Mouse (Mus musculus): ENCODE results near the gene Stambp.

The Stambp gene

GRCm38 (mm10) chr6:83571840-83572667, 475 bp downstream of the Stambp start:
- DNase-seq (ENCODE audit: extremely low spot score, low read depth, low spot score), result peak; percentile 71

- DNase-seq (ENCODE audit: extremely low spot score, low read depth, low spot score), result no peak
Measured at GRCm38 (mm10) chr6:83568901-83569862, 3.3 kb downstream of the Stambp start.

GRCm38 (mm10) chr6:83555972-83556371, 16.6 kb downstream of the Stambp start:
- no peak for DNase-seq (ENCODE audit: extremely low spot score, low read depth, low spot score)

- no peak for DNase-seq (ENCODE audit: extremely low spot score, low read depth, low spot score)
Measured at GRCm38 (mm10) chr6:83548346-83548745, 24.2 kb downstream of the Stambp start.

GRCm38 (mm10) chr6:83545778-83546177, 26.8 kb downstream of the Stambp start:
- no peak for DNase-seq (ENCODE audit: extremely low spot score, low read depth, low spot score)

- no peak for DNase-seq (ENCODE audit: extremely low spot score, low read depth, low spot score)
Measured at GRCm38 (mm10) chr6:83541756-83542456, 30.6 kb downstream of the Stambp start.

GRCm38 (mm10) chr6:83540017-83540416, 32.5 kb downstream of the Stambp start:
- DNase-seq (ENCODE audit: extremely low spot score, low read depth, low spot score), result no peak

- DNase-seq (ENCODE audit: extremely low spot score, low read depth, low spot score), result no peak
Measured at GRCm38 (mm10) chr6:83536795-83537059, 35.8 kb downstream of the Stambp start.

- no peak for DNase-seq (ENCODE audit: extremely low spot score, low read depth, low spot score)
Measured at GRCm38 (mm10) chr6:83536028-83536794, 36.3 kb downstream of the Stambp start, which contains the start of gene Actg2. TSS of gene Actg2 (minus strand) at chr6:83536265.

- DNase-seq (ENCODE audit: extremely low spot score, low read depth, low spot score), result no peak
Measured at GRCm38 (mm10) chr6:83532608-83533007, 39.9 kb downstream of the Stambp start.

GRCm38 (mm10) chr6:83523194-83523593, 49.3 kb downstream of the Stambp start:
- no peak for DNase-seq (ENCODE audit: extremely low spot score, low read depth, low spot score)

- DNase-seq (ENCODE audit: extremely low spot score, low read depth, low spot score), result no peak
Measured at GRCm38 (mm10) chr6:83521784-83522183, 50.7 kb downstream of the Stambp start.

GRCm38 (mm10) chr6:83518637-83519036, 53.9 kb downstream of the Stambp start:
- DNase-seq (ENCODE audit: extremely low spot score, low read depth, low spot score), result no peak

- no peak for DNase-seq (ENCODE audit: extremely low spot score, low read depth, low spot score)
Measured at GRCm38 (mm10) chr6:83515172-83515571, 57.4 kb downstream of the Stambp start.

- DNase-seq (ENCODE audit: extremely low spot score, low read depth, low spot score), result peak; percentile 33
Measured at GRCm38 (mm10) chr6:83512495-83512894, 60.0 kb downstream of the Stambp start.

GRCm38 (mm10) chr6:83510210-83510609, 62.3 kb downstream of the Stambp start:
- no peak for DNase-seq (ENCODE audit: extremely low spot score, low read depth, low spot score)

- DNase-seq (ENCODE audit: extremely low spot score, low read depth, low spot score), result no peak
Measured at GRCm38 (mm10) chr6:83509442-83509841, 63.1 kb downstream of the Stambp start.

- DNase-seq (ENCODE audit: extremely low spot score, low read depth, low spot score), result no peak
Measured at GRCm38 (mm10) chr6:83507168-83507546, 65.4 kb downstream of the Stambp start.

GRCm38 (mm10) chr6:83506258-83507167, 66.0 kb downstream of the Stambp start, which contains the start of gene Dguok:
TSS of gene Dguok (minus strand) at chr6:83506969.
- peak; percentile 96 for DNase-seq (ENCODE audit: extremely low spot score, low read depth, low spot score)

Measured in hindlimb bud, embryonic 11.5 days (tissue).